30 mouse cellular contexts compared by ENCODE assay signal in the genomic region with DNA sequence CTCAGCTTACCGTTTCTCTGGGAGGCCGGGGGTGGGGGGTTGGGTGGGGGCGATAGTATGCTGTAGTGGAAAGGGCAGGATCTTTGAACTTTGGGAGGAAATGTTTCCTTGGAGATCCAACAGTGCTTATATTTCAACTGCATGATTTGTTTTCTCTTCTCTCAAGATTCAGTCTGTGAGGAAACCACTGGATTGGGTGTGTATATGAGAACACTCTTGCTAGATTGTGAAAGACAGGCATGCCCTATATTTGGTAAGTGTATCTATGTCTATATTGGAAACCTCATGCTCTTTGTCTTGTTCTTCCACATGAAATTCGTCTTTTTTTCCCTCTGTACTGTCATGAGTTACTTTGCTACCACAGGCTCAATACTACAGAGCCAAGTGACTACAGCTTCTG. TPM values are rescaled to one million over a fixed set of nuclear protein-coding genes. Genes with fewer than 3 reads are reported as not detected.
DNase-seq lines count a peak whose midpoint lies in the region; ATAC-seq lines count a peak whose summit lies in the region.
"Had no signal": no experiment of that assay in that cellular context is flagged by ENCODE, and none has a peak within 500 bp of the region (broad histone marks: within the 10 kb centered on the region; RNA-seq: fewer than 3 reads in every experiment).

No protein-coding gene starts in this region.

- no peak overlapping the region for H3K4me2 ChIP-seq in limb, embryonic 15.5 days
- H3K4me2 ChIP-seq in midbrain, embryonic 11.5 days: no peak overlapping the region
- H3K4me2 ChIP-seq in midbrain, embryonic 14.5 days (ENCODE audit: low read length): no peak overlapping the region
- no peak overlapping the region for H3K4me2 ChIP-seq in embryonic facial prominence, embryonic 14.5 days (ENCODE audit: low read depth, low read length)
- H3K4me2 ChIP-seq in liver, embryonic 12.5 days: no peak overlapping the region
- H3K4me2 ChIP-seq: heart, embryonic 12.5 days; heart, embryonic 15.5 days; hindbrain, embryonic 15.5 days had no signal

- 69% methylated on average over 4 of the region's 4 CpGs for WGBS in limb, embryonic 15.5 days
- WGBS in limb, embryonic 10.5 days: 81% methylated on average over 4 of the region's 4 CpGs
- WGBS in midbrain, embryonic 11.5 days: 65% methylated on average over 4 of the region's 4 CpGs
- 83% methylated on average over 4 of the region's 4 CpGs for WGBS in midbrain, embryonic 14.5 days
- WGBS in embryonic facial prominence, embryonic 14.5 days: 46% methylated on average over 4 of the region's 4 CpGs
- 64% methylated on average over 4 of the region's 4 CpGs for WGBS in liver, embryonic 12.5 days (ENCODE audit: insufficient replicate concordance)

- H3K27ac ChIP-seq in limb, embryonic 15.5 days: peak overlapping the region; percentile 47
- no peak overlapping the region for H3K27ac ChIP-seq in limb, embryonic 10.5 days
- H3K27ac ChIP-seq in midbrain, embryonic 11.5 days (ENCODE audit: low read depth, low read length): no peak overlapping the region
- no peak overlapping the region for H3K27ac ChIP-seq in midbrain, embryonic 14.5 days (replicated peaks; ENCODE audit: low read depth, low read length)
- H3K27ac ChIP-seq in embryonic facial prominence, embryonic 14.5 days (replicated peaks; ENCODE audit: low read depth, low read length): peak overlapping the region; percentile 75
- no peak overlapping the region for H3K27ac ChIP-seq in liver, embryonic 12.5 days
- H3K27ac ChIP-seq: heart, embryonic 15.5 days; hindbrain, embryonic 15.5 days had no signal

- ATAC-seq in limb, embryonic 15.5 days (ENCODE audit: insufficient number of reproducible peaks, low FRiP score, low TSS enrichment, low read depth): no peak
- no peak for ATAC-seq in midbrain, embryonic 11.5 days (ENCODE audit: low FRiP score)
- no peak for ATAC-seq in midbrain, embryonic 14.5 days (ENCODE audit: low FRiP score, low TSS enrichment)
- ATAC-seq in embryonic facial prominence, embryonic 14.5 days (ENCODE audit: low read depth): peak; percentile 26; the same call in 1 of the 2 replicates
- ATAC-seq in liver, embryonic 12.5 days: no peak
- ATAC-seq: forebrain, embryonic 14.5 days; forebrain, postnatal 0 days; intestine, postnatal 0 days had no signal

- no peak overlapping the region for H3K4me3 ChIP-seq in limb, embryonic 15.5 days
- H3K4me3 ChIP-seq in limb, embryonic 10.5 days: no peak overlapping the region
- H3K4me3 ChIP-seq in midbrain, embryonic 11.5 days (ENCODE audit: low read depth, low read length): no peak overlapping the region
- no peak overlapping the region for H3K4me3 ChIP-seq in midbrain, embryonic 14.5 days (replicated peaks; ENCODE audit: low read depth, low read length)
- no peak overlapping the region for H3K4me3 ChIP-seq in embryonic facial prominence, embryonic 14.5 days (ENCODE audit: low read depth, low read length)
- H3K4me3 ChIP-seq in liver, embryonic 12.5 days: no peak overlapping the region
- H3K4me3 ChIP-seq: erythroblast, embryonic 14.5 days; heart, embryonic 12.5 days; heart, embryonic 15.5 days; hindbrain, embryonic 15.5 days had no signal

- DNase-seq in limb, embryonic 10.5 days (ENCODE audit: low spot score): no peak
- peak; percentile 56 for DNase-seq in midbrain, embryonic 11.5 days (ENCODE audit: low spot score, missing footprints)
- no peak for DNase-seq in midbrain, embryonic 14.5 days
- DNase-seq in embryonic facial prominence, embryonic 14.5 days (ENCODE audit: low spot score): peak; percentile 40
- DNase-seq in fibroblast of lung, adult 2 months (ENCODE audit: low read depth): peak; percentile 11
- no peak for DNase-seq in right cerebral cortex, postnatal 14 days
- DNase-seq: adrenal gland, adult 8-10 months; B cell, adult 2 months; cerebellum, adult 11-12 months; cerebellum, adult 8-10 months; cerebellum, postnatal 14 days; forebrain, postnatal 0 days; gastrocnemius, postnatal 25 days; heart, adult 18-20 months; heart, postnatal 10 days; heart, postnatal 36 days had no signal

- no peaks in the 10 kb centered on the region for H3K36me3 ChIP-seq in limb, embryonic 15.5 days
- H3K36me3 ChIP-seq in limb, embryonic 10.5 days: no peaks in the 10 kb centered on the region
- no peaks in the 10 kb centered on the region for H3K36me3 ChIP-seq in midbrain, embryonic 11.5 days (ENCODE audit: control insufficient read depth, insufficient read depth, low read length)
- no peaks in the 10 kb centered on the region for H3K36me3 ChIP-seq in midbrain, embryonic 14.5 days (ENCODE audit: control insufficient read depth, insufficient read depth, low read length)
- H3K36me3 ChIP-seq in embryonic facial prominence, embryonic 14.5 days (ENCODE audit: control insufficient read depth, insufficient read depth, low read length): no peaks in the 10 kb centered on the region
- H3K36me3 ChIP-seq in liver, embryonic 12.5 days: no peaks in the 10 kb centered on the region
- H3K36me3 ChIP-seq: heart, embryonic 12.5 days; heart, embryonic 15.5 days; hindbrain, embryonic 15.5 days had no signal

- peaks cover 7% of the 10 kb centered on the region for H3K4me1 ChIP-seq in limb, embryonic 15.5 days
- no peaks in the 10 kb centered on the region for H3K4me1 ChIP-seq in limb, embryonic 10.5 days
- no peaks in the 10 kb centered on the region for H3K4me1 ChIP-seq in midbrain, embryonic 11.5 days (ENCODE audit: control insufficient read depth, insufficient read depth, low read length)
- H3K4me1 ChIP-seq in midbrain, embryonic 14.5 days (ENCODE audit: control insufficient read depth, insufficient read depth, low read length): no peaks in the 10 kb centered on the region
- peaks cover 8% of the 10 kb centered on the region; the same call in 1 of the 2 replicates for H3K4me1 ChIP-seq in embryonic facial prominence, embryonic 14.5 days (ENCODE audit: control insufficient read depth, insufficient read depth, low read length)
- H3K4me1 ChIP-seq in liver, embryonic 12.5 days: no peaks in the 10 kb centered on the region
- H3K4me1 ChIP-seq: hindbrain, embryonic 15.5 days had no signal

- no peaks in the 10 kb centered on the region for H3K9me3 ChIP-seq in limb, embryonic 15.5 days
- H3K9me3 ChIP-seq in limb, embryonic 10.5 days (replicated peaks): no peaks in the 10 kb centered on the region
- no peaks in the 10 kb centered on the region for H3K9me3 ChIP-seq in midbrain, embryonic 11.5 days (ENCODE audit: control insufficient read depth, low read length)
- H3K9me3 ChIP-seq in midbrain, embryonic 14.5 days (ENCODE audit: control insufficient read depth, low read length): no peaks in the 10 kb centered on the region
- no peaks in the 10 kb centered on the region for H3K9me3 ChIP-seq in embryonic facial prominence, embryonic 14.5 days (ENCODE audit: control insufficient read depth, low read length)
- H3K9me3 ChIP-seq in liver, embryonic 12.5 days (replicated peaks): no peaks in the 10 kb centered on the region
- H3K9me3 ChIP-seq: heart, embryonic 12.5 days; heart, embryonic 15.5 days; hindbrain, embryonic 15.5 days had no signal

- no peaks in the 10 kb centered on the region for H3K27me3 ChIP-seq in limb, embryonic 15.5 days
- no peaks in the 10 kb centered on the region for H3K27me3 ChIP-seq in limb, embryonic 10.5 days (ENCODE audit: low read depth, poor library complexity, severe bottlenecking)
- no peaks in the 10 kb centered on the region for H3K27me3 ChIP-seq in midbrain, embryonic 11.5 days (ENCODE audit: control insufficient read depth, insufficient read depth, low read length)
- no peaks in the 10 kb centered on the region for H3K27me3 ChIP-seq in midbrain, embryonic 14.5 days (ENCODE audit: control insufficient read depth, insufficient read depth, low read length)
- no peaks in the 10 kb centered on the region for H3K27me3 ChIP-seq in embryonic facial prominence, embryonic 14.5 days (replicated peaks; ENCODE audit: control insufficient read depth, insufficient read depth, low read length)
- H3K27me3 ChIP-seq in liver, embryonic 12.5 days (replicated peaks): no peaks in the 10 kb centered on the region
- H3K27me3 ChIP-seq: CH12.LX; heart, embryonic 12.5 days; heart, embryonic 15.5 days; hindbrain, embryonic 15.5 days had no signal

- H3K9ac ChIP-seq in limb, embryonic 15.5 days: no peak overlapping the region
- H3K9ac ChIP-seq in midbrain, embryonic 11.5 days (ENCODE audit: low read length): no peak overlapping the region
- no peak overlapping the region for H3K9ac ChIP-seq in midbrain, embryonic 14.5 days (replicated peaks; ENCODE audit: low read length)
- H3K9ac ChIP-seq in embryonic facial prominence, embryonic 14.5 days (ENCODE audit: low read depth, low read length): no peak overlapping the region
- no peak overlapping the region for H3K9ac ChIP-seq in liver, embryonic 12.5 days
- H3K9ac ChIP-seq: forebrain, postnatal 0 days; heart, embryonic 12.5 days; heart, embryonic 15.5 days; hindbrain, embryonic 15.5 days had no signal

RNA-seq across cellular contexts. Expression of a gene that starts 0.6 kb away (rescaled TPM):
- 25.4 and 26.3 TPM in 2 replicates for polyA plus RNA-seq in limb, embryonic 15.5 days (2015; fragmentation: Nextera tagmentation; extraction: Ambion mirVana)
- not detected in 2 replicates for polyA plus RNA-seq in limb, embryonic 10.5 days (2016; fragmentation: Nextera tagmentation; extraction: Ambion mirVana)
- polyA plus RNA-seq in midbrain, embryonic 11.5 days (2014; fragmentation: Nextera tagmentation; extraction: Ambion mirVana): 0.08 and 0.10 TPM in 2 replicates
- polyA plus RNA-seq in midbrain, embryonic 14.5 days (2014; fragmentation: Nextera tagmentation; extraction: Ambion mirVana): not detected in 2 replicates
- 39.9 and 57.4 TPM in 2 replicates for polyA plus RNA-seq in embryonic facial prominence, embryonic 14.5 days (2014; fragmentation: Nextera tagmentation; extraction: Ambion mirVana)
- not detected in 2 replicates for polyA plus RNA-seq in liver, embryonic 12.5 days (2016; fragmentation: Nextera tagmentation; extraction: Ambion mirVana)
- polyA plus RNA-seq: erythroblast, embryonic 14.5 days; forebrain, embryonic 14.5 days; forebrain, postnatal 0 days; gonadal fat pad, adult 2 months; hindbrain, embryonic 15.5 days; intestine, embryonic 14.5 days; intestine, postnatal 0 days had no signal

RNA-seq across cellular contexts. Expression of a gene that starts 12.6 kb away (rescaled TPM):
- 204 and 207 TPM in 2 replicates for polyA plus RNA-seq in limb, embryonic 15.5 days (2015; fragmentation: Nextera tagmentation; extraction: Ambion mirVana)
- 124 and 128 TPM in 2 replicates for polyA plus RNA-seq in limb, embryonic 10.5 days (2016; fragmentation: Nextera tagmentation; extraction: Ambion mirVana)
- 143 and 146 TPM in 2 replicates for polyA plus RNA-seq in midbrain, embryonic 11.5 days (2014; fragmentation: Nextera tagmentation; extraction: Ambion mirVana)
- 89.5 and 91.6 TPM in 2 replicates for polyA plus RNA-seq in midbrain, embryonic 14.5 days (2014; fragmentation: Nextera tagmentation; extraction: Ambion mirVana)
- 197 and 214 TPM in 2 replicates for polyA plus RNA-seq in embryonic facial prominence, embryonic 14.5 days (2014; fragmentation: Nextera tagmentation; extraction: Ambion mirVana)
- polyA plus RNA-seq in liver, embryonic 12.5 days (2016; fragmentation: Nextera tagmentation; extraction: Ambion mirVana): 80.0 and 80.6 TPM in 2 replicates

RNA-seq across cellular contexts. Expression of a gene that starts 46.4 kb away (rescaled TPM):
- polyA plus RNA-seq in limb, embryonic 15.5 days (2015; fragmentation: Nextera tagmentation; extraction: Ambion mirVana): not detected in 2 replicates
- polyA plus RNA-seq in limb, embryonic 10.5 days (2016; fragmentation: Nextera tagmentation; extraction: Ambion mirVana): not detected in 2 replicates
- polyA plus RNA-seq in midbrain, embryonic 11.5 days (2014; fragmentation: Nextera tagmentation; extraction: Ambion mirVana): not detected in 2 replicates
- not detected in 2 replicates for polyA plus RNA-seq in midbrain, embryonic 14.5 days (2014; fragmentation: Nextera tagmentation; extraction: Ambion mirVana)
- not detected in 2 replicates for polyA plus RNA-seq in embryonic facial prominence, embryonic 14.5 days (2014; fragmentation: Nextera tagmentation; extraction: Ambion mirVana)
- polyA plus RNA-seq in liver, embryonic 12.5 days (2016; fragmentation: Nextera tagmentation; extraction: Ambion mirVana): not detected in 2 replicates
- polyA plus RNA-seq: brain, embryonic 14.5 days; erythroblast, embryonic 14.5 days; forebrain, embryonic 11.5 days; forebrain, embryonic 14.5 days; forebrain, postnatal 0 days; gonadal fat pad, adult 2 months; heart, embryonic 12.5 days; heart, embryonic 15.5 days; hindbrain, embryonic 11.5 days; hindbrain, embryonic 15.5 days; intestine, embryonic 14.5 days; intestine, postnatal 0 days had no signal

RNA-seq across cellular contexts. Expression of a gene that starts 56.2 kb away (rescaled TPM):
- polyA plus RNA-seq in limb, embryonic 15.5 days (2015; fragmentation: Nextera tagmentation; extraction: Ambion mirVana): 5.1 and 5.5 TPM in 2 replicates
- polyA plus RNA-seq in limb, embryonic 10.5 days (2016; fragmentation: Nextera tagmentation; extraction: Ambion mirVana): 5.4 and 6.4 TPM in 2 replicates
- polyA plus RNA-seq in midbrain, embryonic 11.5 days (2014; fragmentation: Nextera tagmentation; extraction: Ambion mirVana): 13.6 and 14.6 TPM in 2 replicates
- 7.5 and 9.5 TPM in 2 replicates for polyA plus RNA-seq in midbrain, embryonic 14.5 days (2014; fragmentation: Nextera tagmentation; extraction: Ambion mirVana)
- polyA plus RNA-seq in embryonic facial prominence, embryonic 14.5 days (2014; fragmentation: Nextera tagmentation; extraction: Ambion mirVana): 6.9 and 10.2 TPM in 2 replicates
- 2.8 and 4.0 TPM in 2 replicates for polyA plus RNA-seq in liver, embryonic 12.5 days (2016; fragmentation: Nextera tagmentation; extraction: Ambion mirVana)

Comparison
In these comparisons a context has a peak if more than half of its experiments do, and no peak if none do; other contexts are left out.
1. H3K27ac ChIP-seq: peak in limb, embryonic 15.5 days (single experiment) and embryonic facial prominence, embryonic 14.5 days (single experiment); none in limb, embryonic 10.5 days (single experiment), midbrain, embryonic 11.5 days (single experiment), midbrain, embryonic 14.5 days (single experiment) and liver, embryonic 12.5 days (single experiment).
2. DNase-seq: peak in midbrain, embryonic 11.5 days (single experiment), embryonic facial prominence, embryonic 14.5 days (single experiment) and fibroblast of lung, adult 2 months (single experiment); none in limb, embryonic 10.5 days (single experiment), midbrain, embryonic 14.5 days (single experiment) and right cerebral cortex, postnatal 14 days (single experiment).
3. RNA of a gene that starts 0.6 kb away (polyA plus RNA-seq): 39.9 to 57.4 TPM in embryonic facial prominence, embryonic 14.5 days and 25.4 to 26.3 TPM in limb, embryonic 15.5 days; 0.08 to 0.10 TPM in midbrain, embryonic 11.5 days, not detected in midbrain, embryonic 14.5 days, not detected in limb, embryonic 10.5 days and not detected in liver, embryonic 12.5 days; every median in the first group is over 10 times any median in the second.